Mouse (Mus musculus) midbrain, embryonic 15.5 days (tissue): ENCODE data around the gene Prdx6. TPM values are rescaled to one million over a fixed set of nuclear protein-coding genes. Genes with fewer than 3 reads are reported as not detected.

Experiments
- ATAC-seq: fragments of 200-750 bp; cut with Nextera tagmentation; replicated peaks from 2 replicates; pipeline ENCODE4 v1.8.0; 2017; ENCODE audit warnings: moderate TSS enrichment
- H3K27ac ChIP-seq: fragments of 300-500 bp; sonication (generic); 2 replicates; pipeline ENCODE4 v1.5.1; 2015; ENCODE audit warnings: mild to moderate bottlenecking, inconsistent platforms
- H3K27me3 ChIP-seq: fragments of 300-500 bp; sonication (generic); replicated peaks from 2 replicates; pipeline ENCODE4 v1.6.1; 2015; ENCODE audit warnings: inconsistent platforms
- H3K36me3 ChIP-seq: fragments of 300-500 bp; sonication (generic); replicated peaks from 2 replicates; pipeline ENCODE4 v1.6.1; 2015; ENCODE audit warnings: inconsistent platforms
- H3K4me1 ChIP-seq: fragments of 300-500 bp; sonication (generic); 2 replicates; pipeline ENCODE4 v1.6.1; 2015; ENCODE audit warnings: inconsistent platforms
- H3K4me2 ChIP-seq: fragments of 300-500 bp; sonication (generic); 2 replicates; pipeline ENCODE4 v1.6.1; 2015; ENCODE audit warnings: inconsistent platforms, mild to moderate bottlenecking, moderate library complexity
- H3K4me3 ChIP-seq: fragments of 300-500 bp; sonication (generic); 2 replicates; pipeline ENCODE4 v1.5.1; 2015; ENCODE audit warnings: mild to moderate bottlenecking, inconsistent platforms
- H3K9ac ChIP-seq: fragments of 300-500 bp; sonication (generic); 2 replicates; pipeline ENCODE4 v1.6.1; 2015; ENCODE audit warnings: mild to moderate bottlenecking, inconsistent platforms
- H3K9me3 ChIP-seq: fragments of 300-500 bp; sonication (generic); 2 replicates; pipeline ENCODE4 v1.6.1; 2016; ENCODE audit warnings: inconsistent platforms
- WGBS: fragments of 180-500 bp; shearing (Covaris S2); methylation state at CpG from one replicate; pipeline ENCODE4 v1.1.7; 2015; ENCODE audit warnings: mixed read lengths; 5-methylcytosine and 5-hydroxymethylcytosine counted together
- polyA plus RNA-seq: library from polyadenylated mRNA; unstranded; fragments of >200 nt; fragmentation: Nextera tagmentation; extraction: Ambion mirVana; gene quantifications from 2 replicates; pipeline ENCODE4 v1.2.1, GENCODE M21; 2015

The Prdx6 gene
- polyA plus RNA-seq, 1 experiment from 2014 or later, result 126 TPM

DNA sequence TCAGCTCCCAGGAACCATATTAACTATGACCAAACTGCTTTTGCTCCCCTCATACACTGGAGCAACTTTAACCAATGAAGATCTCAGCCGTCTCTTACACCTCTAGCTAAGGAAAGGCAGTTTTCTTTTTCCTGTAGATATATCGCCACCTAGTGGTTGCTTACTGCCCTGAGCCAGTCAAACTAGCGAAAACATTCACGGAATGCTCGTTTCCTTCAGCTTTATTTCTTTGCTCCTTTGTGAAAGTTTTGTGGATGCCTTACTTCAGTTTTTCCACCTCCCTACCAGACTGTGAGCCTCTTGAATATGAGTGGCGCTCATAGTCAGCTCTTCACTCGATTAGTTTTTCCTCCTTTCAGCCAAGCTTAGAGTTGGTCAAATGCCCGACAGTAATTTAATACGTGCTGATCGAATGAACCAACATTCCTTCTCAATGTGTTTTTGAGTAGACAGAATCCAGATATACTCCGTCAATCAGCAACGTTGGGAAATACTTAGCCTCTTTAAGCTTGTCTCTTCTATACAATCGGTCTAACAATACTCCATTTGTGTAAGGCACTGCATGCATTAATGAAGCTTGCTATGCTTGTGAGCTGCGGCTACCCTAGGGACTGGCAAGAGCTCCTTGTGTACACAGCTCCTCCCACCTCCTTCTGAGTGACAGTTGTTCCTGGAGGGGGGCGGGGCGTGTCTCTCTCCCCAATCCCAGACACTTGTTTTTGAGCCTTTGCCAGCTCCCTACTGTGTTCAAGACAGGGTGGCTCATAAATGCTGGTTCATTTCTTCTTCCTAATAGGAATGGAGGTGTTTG is 55.3 kb downstream of the Prdx6 start:
- Histone ChIP-seq H3K9ac (peak overlapping the region; percentile 16; the same call in 1 of the 2 replicates), H3K27me3 (no peaks in the 10 kb centered on the region), H3K4me1 (peaks cover 8% of the 10 kb centered on the region), H3K36me3 (no peaks in the 10 kb centered on the region), H3K4me2 (peak overlapping the region; percentile 51), H3K4me3 (peak overlapping the region; percentile 32), H3K9me3 (no peaks in the 10 kb centered on the region), H3K27ac (peak overlapping the region; percentile 54; the same call in 1 of the 2 replicates)
- ATAC-seq, result peak; percentile 98
- WGBS, result under 1% methylated on average over 16 of the region's 16 CpGs

DNA sequence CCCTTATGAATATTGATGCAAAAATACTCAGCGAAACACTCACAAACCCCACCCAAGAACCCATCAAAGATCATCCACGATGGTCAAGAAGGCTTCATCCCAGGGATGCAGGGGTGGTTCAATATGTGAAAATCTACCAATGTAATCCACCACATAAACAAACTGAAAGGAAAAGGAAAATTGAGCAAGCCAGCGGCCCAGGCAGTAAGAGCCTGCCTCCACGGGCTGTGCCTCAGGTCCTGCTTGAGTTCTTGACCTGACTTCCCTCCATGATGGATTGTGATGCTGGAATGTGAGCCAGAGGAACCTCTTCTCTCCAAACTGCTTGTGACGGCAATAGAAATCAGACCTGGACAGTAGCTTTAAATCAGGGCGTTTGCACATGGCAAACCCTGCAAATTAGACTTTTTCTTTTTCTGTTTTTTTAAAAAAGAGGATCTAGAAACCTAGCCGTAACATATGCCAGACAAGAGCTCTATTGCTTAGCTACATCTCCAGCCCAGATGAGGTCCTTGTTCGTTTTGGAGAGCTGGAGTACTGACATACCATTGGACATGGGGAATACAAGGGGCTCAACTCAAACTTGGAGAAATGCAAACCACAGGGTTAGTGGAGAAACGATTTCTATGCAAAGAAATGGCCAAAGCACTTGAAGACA is 60.6 kb downstream of the Prdx6 start:
- no peaks in the 10 kb centered on the region for H3K27me3 ChIP-seq
- 79% methylated on average over 9 of the region's 9 CpGs for WGBS

More for the DNA sequence above, 60.6 kb downstream of the Prdx6 start:
- no peak overlapping the region for H3K4me3 ChIP-seq
- H3K9me3 ChIP-seq, result no peaks in the 10 kb centered on the region; the same call in 1 of the 2 replicates
- H3K9ac ChIP-seq, result no peak overlapping the region
- no peak overlapping the region for H3K27ac ChIP-seq
- H3K4me1 ChIP-seq, result peaks cover 4% of the 10 kb centered on the region; the same call in 1 of the 2 replicates
- no peak for ATAC-seq
- H3K36me3 ChIP-seq, result no peaks in the 10 kb centered on the region
- H3K4me2 ChIP-seq, result no peak overlapping the region

Other genes with a start within 250 kb of the Prdx6 start
- 14.1 and 15.3 TPM in 2 replicates for gene Zbtb37, start 216.4 kb downstream of the Prdx6 start, polyA plus RNA-seq
- gene Dars2, start 180.6 kb downstream of the Prdx6 start, polyA plus RNA-seq, result 24.4 and 24.8 TPM in 2 replicates
- gene Cenpl, start 180.5 kb downstream of the Prdx6 start, polyA plus RNA-seq, result 10.0 and 12.2 TPM in 2 replicates
- gene Klhl20, start 119.7 kb downstream of the Prdx6 start, polyA plus RNA-seq, result 16.1 and 18.1 TPM in 2 replicates
- 25.7 and 27.1 TPM in 2 replicates for gene Ankrd45, start 108.5 kb downstream of the Prdx6 start, polyA plus RNA-seq
- 1.0 and 1.3 TPM in 2 replicates for gene Tex50, start 91.9 kb downstream of the Prdx6 start, polyA plus RNA-seq
- not detected in 2 replicates for gene Tnfsf4, start 144.2 kb upstream of the Prdx6 start, polyA plus RNA-seq
- gene Tnfsf18, start 243.4 kb upstream of the Prdx6 start, polyA plus RNA-seq, result 0.10 TPM in 1 of 2 replicates, not detected in the other